ENCODE assay signal across 8 mouse cellular contexts in the genomic region with DNA sequence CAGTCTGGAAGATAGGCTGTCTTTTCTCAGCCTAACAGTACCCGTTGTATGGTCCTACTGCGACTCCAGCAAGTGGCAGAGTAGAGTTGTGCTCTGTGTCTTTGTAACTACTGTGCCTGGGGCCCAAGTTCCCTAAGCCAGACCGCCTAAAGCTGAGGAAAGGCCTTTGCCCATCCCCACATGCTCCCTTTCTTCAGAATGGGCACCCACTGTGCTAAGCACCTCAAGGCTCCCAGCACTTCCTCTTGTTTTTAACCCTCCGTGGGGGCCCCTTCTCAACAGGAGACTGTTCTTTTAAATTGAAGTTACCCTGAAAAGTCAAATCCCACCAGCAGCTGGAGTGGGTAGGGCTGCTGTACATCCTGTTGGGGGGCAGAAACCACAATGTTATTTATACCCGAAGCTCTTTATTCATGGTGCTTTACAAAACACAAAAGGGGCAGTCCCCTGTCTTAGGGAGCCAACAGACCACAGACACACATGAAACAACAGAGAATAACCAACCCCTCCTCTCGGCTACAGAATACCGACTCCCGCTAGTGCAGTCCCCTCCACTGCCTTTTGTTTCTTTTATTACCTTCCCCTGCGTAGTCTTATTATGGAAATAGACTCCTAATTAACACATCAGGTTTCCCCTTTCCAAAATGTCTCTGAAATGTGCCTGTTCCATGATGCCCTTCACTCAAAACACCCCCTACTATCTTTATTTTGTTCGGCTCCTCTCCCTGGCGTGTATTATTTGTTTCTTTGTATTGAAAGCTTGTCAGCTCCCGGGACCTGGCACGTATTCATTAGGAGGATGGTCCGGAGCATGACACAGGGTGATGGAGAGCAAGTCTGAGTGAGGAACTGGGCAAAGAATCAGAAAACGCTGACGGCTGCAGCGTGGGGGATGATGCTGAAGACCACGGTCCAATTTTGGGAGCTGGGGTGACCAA.
DNase-seq lines count a peak whose midpoint lies in the region; ATAC-seq and TF ChIP-seq lines count a peak whose summit lies in the region.

No protein-coding gene starts in this region.

- no peak for TF ChIP-seq POLR2A in kidney, adult 2 months (IDR thresholded peaks at IDR 0.05; ENCODE audit: low read depth, low read length)
- peak; percentile 8; the same call in 1 of the 2 replicates for TF ChIP-seq POLR2A in brain, embryonic 14.5 days (IDR thresholded peaks at IDR 0.05; ENCODE audit: borderline replicate concordance, extremely low read depth, insufficient read depth, insufficient read length, poor library complexity, severe bottlenecking)

- no peak overlapping the region for H3K27ac ChIP-seq in kidney, adult 2 months (ENCODE audit: insufficient read depth, low read depth, low read length)
- no peak overlapping the region for H3K27ac ChIP-seq in heart, embryonic 12.5 days (ENCODE audit: poor library complexity, severe bottlenecking)
- no peak overlapping the region for H3K27ac ChIP-seq in limb, embryonic 11.5 days (replicated peaks; ENCODE audit: low read depth, low read length)
- peak overlapping the region; percentile 51 for H3K27ac ChIP-seq in midbrain, embryonic 13.5 days
- no peak overlapping the region for H3K27ac ChIP-seq in stomach, embryonic 16.5 days (ENCODE audit: low read length)

- peak; percentile 26 for DNase-seq in kidney, adult 2 months
- DNase-seq in kidney, adult 8-10 months, result no peak
- peak; percentile 73 for DNase-seq in brain, embryonic 14.5 days (ENCODE audit: low read depth)
- DNase-seq in limb, embryonic 11.5 days (ENCODE audit: low spot score), result peak; percentile 31
- DNase-seq in urinary bladder, postnatal 4 days (ENCODE audit: low spot score in 2 of 2), result no peak

- no peak for TF ChIP-seq CTCF in kidney, adult 2 months (conservative IDR thresholded peaks at IDR 0.05; ENCODE audit: insufficient read depth, insufficient read length, low read depth, low read length)
- no peak for TF ChIP-seq CTCF in brain, embryonic 14.5 days (IDR thresholded peaks at IDR 0.05; ENCODE audit: borderline replicate concordance, extremely low read depth, insufficient read depth, insufficient read length)

- WGBS in kidney, adult 2 months, result 20% methylated on average over 18 of the region's 18 CpGs
- WGBS in heart, embryonic 12.5 days, result 27% methylated on average over 18 of the region's 18 CpGs
- WGBS in limb, embryonic 11.5 days, result 21% methylated on average over 18 of the region's 18 CpGs
- under 1% methylated on average over 18 of the region's 18 CpGs for WGBS in midbrain, embryonic 13.5 days
- 28% methylated on average over 18 of the region's 18 CpGs for WGBS in stomach, embryonic 16.5 days

- H3K9ac ChIP-seq in heart, embryonic 12.5 days, result no peak overlapping the region
- no peak overlapping the region; the same call in 1 of the 2 replicates for H3K9ac ChIP-seq in limb, embryonic 11.5 days (ENCODE audit: low read length)
- H3K9ac ChIP-seq in midbrain, embryonic 13.5 days (replicated peaks), result peak overlapping the region; percentile 37; the same call in 1 of the 2 replicates
- H3K9ac ChIP-seq in stomach, embryonic 16.5 days (ENCODE audit: low read length), result no peak overlapping the region

- H3K4me2 ChIP-seq in heart, embryonic 12.5 days, result peak overlapping the region; percentile 48
- H3K4me2 ChIP-seq in limb, embryonic 11.5 days (ENCODE audit: low read depth, severe bottlenecking), result peak overlapping the region; percentile 16; the same call in 1 of the 2 replicates
- H3K4me2 ChIP-seq in midbrain, embryonic 13.5 days (replicated peaks), result peak overlapping the region; percentile 54
- peak overlapping the region; percentile 45 for H3K4me2 ChIP-seq in stomach, embryonic 16.5 days (ENCODE audit: low read depth, low read length)

- no peaks in the 10 kb centered on the region for H3K4me1 ChIP-seq in kidney, adult 2 months (ENCODE audit: control insufficient read depth, insufficient read depth, low read length)
- H3K4me1 ChIP-seq in heart, embryonic 12.5 days (replicated peaks), result peaks cover 9% of the 10 kb centered on the region; the same call in 1 of the 2 replicates
- H3K4me1 ChIP-seq in limb, embryonic 11.5 days (ENCODE audit: control insufficient read depth, insufficient read depth, low read length), result peaks cover 4% of the 10 kb centered on the region; the same call in 1 of the 2 replicates
- peaks cover 21% of the 10 kb centered on the region for H3K4me1 ChIP-seq in midbrain, embryonic 13.5 days (replicated peaks)
- H3K4me1 ChIP-seq in stomach, embryonic 16.5 days (ENCODE audit: control insufficient read depth, insufficient read depth, low read length), result no peaks in the 10 kb centered on the region

- H3K4me3 ChIP-seq in kidney, adult 2 months (ENCODE audit: insufficient read depth, low read depth, low read length), result no peak overlapping the region
- peak overlapping the region; percentile 20; the same call in 1 of the 2 replicates for H3K4me3 ChIP-seq in heart, embryonic 12.5 days
- no peak overlapping the region for H3K4me3 ChIP-seq in limb, embryonic 11.5 days (ENCODE audit: low read depth, low read length)
- peak overlapping the region; percentile 29 for H3K4me3 ChIP-seq in midbrain, embryonic 13.5 days (replicated peaks)
- no peak overlapping the region for H3K4me3 ChIP-seq in stomach, embryonic 16.5 days (replicated peaks; ENCODE audit: low read length)

- no peak for ATAC-seq in heart, embryonic 12.5 days (ENCODE audit: insufficient number of reproducible peaks, low FRiP score)
- no peak for ATAC-seq in limb, embryonic 11.5 days (ENCODE audit: insufficient number of reproducible peaks, low FRiP score, low TSS enrichment, low read depth)
- ATAC-seq in midbrain, embryonic 13.5 days, result peak; percentile 71
- no peak for ATAC-seq in stomach, embryonic 16.5 days (ENCODE audit: insufficient read depth, low FRiP score)

- H3K36me3 ChIP-seq in kidney, adult 2 months (ENCODE audit: control insufficient read depth, insufficient read depth, low read length), result no peaks in the 10 kb centered on the region
- H3K36me3 ChIP-seq in heart, embryonic 12.5 days, result no peaks in the 10 kb centered on the region
- H3K36me3 ChIP-seq in limb, embryonic 11.5 days (ENCODE audit: control insufficient read depth, insufficient read depth, low read length), result no peaks in the 10 kb centered on the region
- H3K36me3 ChIP-seq in midbrain, embryonic 13.5 days, result no peaks in the 10 kb centered on the region
- H3K36me3 ChIP-seq in stomach, embryonic 16.5 days (ENCODE audit: control insufficient read depth, insufficient read depth, low read length), result no peaks in the 10 kb centered on the region

- no peaks in the 10 kb centered on the region for H3K27me3 ChIP-seq in kidney, adult 2 months (replicated peaks; ENCODE audit: control insufficient read depth, insufficient read depth, low read length)
- no peaks in the 10 kb centered on the region for H3K27me3 ChIP-seq in heart, embryonic 12.5 days (replicated peaks)
- H3K27me3 ChIP-seq in limb, embryonic 11.5 days (ENCODE audit: control insufficient read depth, insufficient read depth, low read length), result no peaks in the 10 kb centered on the region
- no peaks in the 10 kb centered on the region for H3K27me3 ChIP-seq in midbrain, embryonic 13.5 days
- H3K27me3 ChIP-seq in stomach, embryonic 16.5 days (ENCODE audit: control insufficient read depth, insufficient read depth, low read length), result no peaks in the 10 kb centered on the region

- peaks cover 32% of the 10 kb centered on the region for H3K9me3 ChIP-seq in heart, embryonic 12.5 days (replicated peaks)
- peaks cover 1% of the 10 kb centered on the region; the same call in 1 of the 2 replicates for H3K9me3 ChIP-seq in limb, embryonic 11.5 days (ENCODE audit: control insufficient read depth, low read length)
- H3K9me3 ChIP-seq in midbrain, embryonic 13.5 days, result peaks cover 13% of the 10 kb centered on the region
- H3K9me3 ChIP-seq in stomach, embryonic 16.5 days (replicated peaks; ENCODE audit: control insufficient read depth, low read length), result peaks cover 15% of the 10 kb centered on the region

Comparison
In these comparisons a context has a peak if more than half of its experiments do, and no peak if none do; other contexts are left out.
1. DNase-seq: peak in kidney, adult 2 months (single experiment), brain, embryonic 14.5 days (single experiment) and limb, embryonic 11.5 days (single experiment); none in kidney, adult 8-10 months (0 of 2) and urinary bladder, postnatal 4 days (0 of 2).
2. H3K4me3 ChIP-seq: peak in heart, embryonic 12.5 days (single experiment) and midbrain, embryonic 13.5 days (single experiment); none in kidney, adult 2 months (single experiment), limb, embryonic 11.5 days (single experiment) and stomach, embryonic 16.5 days (single experiment).
3. Peak in every context shown above with its lines, with median percentiles within 50 percentile points of each other: H3K4me2 ChIP-seq.